Mouse (Mus musculus): ENCODE results near the gene Wwc2. TPM values are rescaled to one million over a fixed set of nuclear protein-coding genes. Genes with fewer than 3 reads are reported as not detected.
A peak's percentile ranks its signal among the peaks of the same experiment; 100 is the strongest.

Wwc2 gene
- total RNA-seq, 1 experiment, result 19.6 TPM

- Histone ChIP-seq H3K9ac (ENCODE audit: insufficient read depth, low read depth, low read length, poor library complexity, severe bottlenecking) (no peak overlapping the region), H3K27ac (ENCODE audit: insufficient read depth, low read depth, low read length, poor library complexity, severe bottlenecking) (no peak overlapping the region), H3K36me3 (ENCODE audit: control insufficient read depth, insufficient read depth, low read length, poor library complexity, severe bottlenecking) (peaks cover 29% of the 10 kb centered on the region), H3K9me3 (ENCODE audit: control insufficient read depth, insufficient read depth, low read depth, low read length) (no peaks in the 10 kb centered on the region), H3K4me3 (ENCODE audit: insufficient read depth in 1 of 2, low read depth in 1 of 2, low read length in 2 of 2, poor library complexity in 1 of 2, severe bottlenecking in 1 of 2) (no peak overlapping the region), H3K4me1 (ENCODE audit: control insufficient read depth in 2 of 2, insufficient read depth in 2 of 2, low read length in 2 of 2, poor library complexity in 1 of 2) (peaks cover 0 to 6% of the 10 kb centered on the region in 2 experiments; a peak in 2 of 4 replicates)
- TF ChIP-seq ZNF384 (IDR thresholded peaks at IDR 0.05; ENCODE audit: low read depth, low read length) (no peak), CHD2 (IDR thresholded peaks at IDR 0.05; ENCODE audit: low read depth, low read length) (no peak), MAFK (IDR thresholded peaks at IDR 0.05; ENCODE audit: insufficient read depth, low read depth, low read length) (no peak), HCFC1 (IDR thresholded peaks at IDR 0.05; ENCODE audit: borderline replicate concordance, insufficient read depth, low read length) (no peak), ZC3H11A (IDR thresholded peaks at IDR 0.05; ENCODE audit: borderline replicate concordance, low read depth, low read length) (no peak)
- in situ Hi-C loops (cut with MboI; ENCODE audit: low sequenced_read_pairs in 2 of 2, unreplicated experiment in 2 of 2), result no loop called here
- DNase-seq (ENCODE audit: low read depth, low spot score), result no peak
These were observed 144.8 kb downstream of the Wwc2 start for GRCm38 (mm10) chr8:47845956-47846355.

- Histone ChIP-seq H3K9me3 (ENCODE audit: control insufficient read depth, insufficient read depth, low read depth, low read length) (no peaks in the 10 kb centered on the region), H3K36me3 (ENCODE audit: control insufficient read depth, insufficient read depth, low read length, poor library complexity, severe bottlenecking) (peaks cover 27% of the 10 kb centered on the region), H3K4me3 (ENCODE audit: insufficient read depth in 1 of 2, low read depth in 1 of 2, low read length in 2 of 2, poor library complexity in 1 of 2, severe bottlenecking in 1 of 2) (peak overlapping the region; percentile 38 to 48; a peak in 3 of 4 replicates), H3K4me1 (ENCODE audit: control insufficient read depth in 2 of 2, insufficient read depth in 2 of 2, low read length in 2 of 2, poor library complexity in 1 of 2) (peaks cover 0 to 6% of the 10 kb centered on the region in 2 experiments; a peak in 2 of 4 replicates), H3K9ac (ENCODE audit: insufficient read depth, low read depth, low read length, poor library complexity, severe bottlenecking) (no peak overlapping the region), H3K27ac (ENCODE audit: insufficient read depth, low read depth, low read length, poor library complexity, severe bottlenecking) (no peak overlapping the region)
- no peak for DNase-seq (ENCODE audit: low read depth, low spot score)
- TF ChIP-seq ZNF384 (IDR thresholded peaks at IDR 0.05; ENCODE audit: low read depth, low read length) (no peak), HCFC1 (IDR thresholded peaks at IDR 0.05; ENCODE audit: borderline replicate concordance, insufficient read depth, low read length) (no peak), CHD2 (IDR thresholded peaks at IDR 0.05; ENCODE audit: low read depth, low read length) (no peak), MAFK (IDR thresholded peaks at IDR 0.05; ENCODE audit: insufficient read depth, low read depth, low read length) (no peak), ZC3H11A (IDR thresholded peaks at IDR 0.05; ENCODE audit: borderline replicate concordance, low read depth, low read length) (no peak)
- in situ Hi-C loops (cut with MboI; ENCODE audit: low sequenced_read_pairs in 2 of 2, unreplicated experiment in 2 of 2), result no loop called here
These were observed 147.1 kb downstream of the Wwc2 start for GRCm38 (mm10) chr8:47843651-47844050.

GRCm38 (mm10) chr8:47843063-47843462 lies 147.7 kb downstream of the Wwc2 start:
- no peak for DNase-seq (ENCODE audit: low read depth, low spot score)
- in situ Hi-C loops (cut with MboI; ENCODE audit: low sequenced_read_pairs in 2 of 2, unreplicated experiment in 2 of 2), result no loop called here
- Histone ChIP-seq H3K9me3 (ENCODE audit: control insufficient read depth, insufficient read depth, low read depth, low read length) (no peaks in the 10 kb centered on the region), H3K4me3 (ENCODE audit: insufficient read depth in 1 of 2, low read depth in 1 of 2, low read length in 2 of 2, poor library complexity in 1 of 2, severe bottlenecking in 1 of 2) (no peak overlapping the region), H3K9ac (ENCODE audit: insufficient read depth, low read depth, low read length, poor library complexity, severe bottlenecking) (no peak overlapping the region), H3K4me1 (ENCODE audit: control insufficient read depth in 2 of 2, insufficient read depth in 2 of 2, low read length in 2 of 2, poor library complexity in 1 of 2) (peaks cover 0 to 6% of the 10 kb centered on the region in 2 experiments; a peak in 2 of 4 replicates), H3K36me3 (ENCODE audit: control insufficient read depth, insufficient read depth, low read length, poor library complexity, severe bottlenecking) (peaks cover 25% of the 10 kb centered on the region), H3K27ac (ENCODE audit: insufficient read depth, low read depth, low read length, poor library complexity, severe bottlenecking) (no peak overlapping the region)
- TF ChIP-seq CHD2 (IDR thresholded peaks at IDR 0.05; ENCODE audit: low read depth, low read length) (no peak), HCFC1 (IDR thresholded peaks at IDR 0.05; ENCODE audit: borderline replicate concordance, insufficient read depth, low read length) (no peak), MAFK (IDR thresholded peaks at IDR 0.05; ENCODE audit: insufficient read depth, low read depth, low read length) (no peak), ZNF384 (IDR thresholded peaks at IDR 0.05; ENCODE audit: low read depth, low read length) (no peak), ZC3H11A (IDR thresholded peaks at IDR 0.05; ENCODE audit: borderline replicate concordance, low read depth, low read length) (no peak)

DNA sequence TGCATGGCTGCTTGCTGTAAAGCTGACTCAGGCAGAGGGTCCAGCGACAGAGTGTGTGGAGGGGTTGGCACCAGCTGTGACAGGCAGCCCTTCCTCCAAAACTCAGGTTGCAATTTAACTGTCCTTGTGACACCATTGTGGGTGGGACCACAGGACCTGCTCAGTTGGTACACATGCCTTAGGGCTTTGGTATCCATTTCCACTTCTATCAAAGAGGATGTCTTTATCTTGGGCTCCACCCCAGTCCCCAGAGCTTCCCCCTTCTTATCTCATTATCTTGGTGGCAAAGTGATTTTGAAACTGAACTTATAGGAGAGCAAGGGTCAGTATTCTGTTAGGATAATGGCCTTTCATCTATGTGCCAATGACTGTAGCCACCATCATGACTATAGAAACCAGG lies 156.8 kb downstream of the Wwc2 start:
- in situ Hi-C loops (cut with MboI; ENCODE audit: low sequenced_read_pairs in 2 of 2, unreplicated experiment in 2 of 2), result no loop called here
- TF ChIP-seq HCFC1 (IDR thresholded peaks at IDR 0.05; ENCODE audit: borderline replicate concordance, insufficient read depth, low read length) (no peak), MAFK (IDR thresholded peaks at IDR 0.05; ENCODE audit: insufficient read depth, low read depth, low read length) (no peak), ZNF384 (IDR thresholded peaks at IDR 0.05; ENCODE audit: low read depth, low read length) (no peak), ZC3H11A (IDR thresholded peaks at IDR 0.05; ENCODE audit: borderline replicate concordance, low read depth, low read length) (no peak)
- Histone ChIP-seq H3K4me3 (ENCODE audit: insufficient read depth in 1 of 2, low read depth in 1 of 2, low read length in 2 of 2, poor library complexity in 1 of 2, severe bottlenecking in 1 of 2) (no peak overlapping the region), H3K4me1 (ENCODE audit: control insufficient read depth in 2 of 2, insufficient read depth in 2 of 2, low read length in 2 of 2, poor library complexity in 1 of 2) (no peaks in the 10 kb centered on the region; a peak in 1 of 4 replicates), H3K9me3 (ENCODE audit: control insufficient read depth, insufficient read depth, low read depth, low read length) (no peaks in the 10 kb centered on the region), H3K27ac (ENCODE audit: insufficient read depth, low read depth, low read length, poor library complexity, severe bottlenecking) (no peak overlapping the region), H3K9ac (ENCODE audit: insufficient read depth, low read depth, low read length, poor library complexity, severe bottlenecking) (no peak overlapping the region), H3K36me3 (ENCODE audit: control insufficient read depth, insufficient read depth, low read length, poor library complexity, severe bottlenecking) (peaks cover 11% of the 10 kb centered on the region; the same call in 1 of the 2 replicates)
- DNase-seq (ENCODE audit: low read depth, low spot score), result no peak

GRCm38 (mm10) chr8:47832616-47833015 lies 158.1 kb downstream of the Wwc2 start:
- peaks cover 12% of the 10 kb centered on the region for H3K36me3 ChIP-seq (ENCODE audit: control insufficient read depth, insufficient read depth, low read length, poor library complexity, severe bottlenecking)
- no peaks in the 10 kb centered on the region; a peak in 1 of 4 replicates for H3K4me1 ChIP-seq (ENCODE audit: control insufficient read depth in 2 of 2, insufficient read depth in 2 of 2, low read length in 2 of 2, poor library complexity in 1 of 2)
- no peak for DNase-seq (ENCODE audit: low read depth, low spot score)
- H3K9me3 ChIP-seq (ENCODE audit: control insufficient read depth, insufficient read depth, low read depth, low read length), result no peaks in the 10 kb centered on the region
- TF ChIP-seq ZNF384 (IDR thresholded peaks at IDR 0.05; ENCODE audit: low read depth, low read length), result no peak
- TF ChIP-seq ZC3H11A (IDR thresholded peaks at IDR 0.05; ENCODE audit: borderline replicate concordance, low read depth, low read length), result no peak
- no peak for TF ChIP-seq HCFC1 (IDR thresholded peaks at IDR 0.05; ENCODE audit: borderline replicate concordance, insufficient read depth, low read length)
- TF ChIP-seq CHD2 (IDR thresholded peaks at IDR 0.05; ENCODE audit: low read depth, low read length), result no peak
- no peak for TF ChIP-seq MAFK (IDR thresholded peaks at IDR 0.05; ENCODE audit: insufficient read depth, low read depth, low read length)
- no peak overlapping the region for H3K9ac ChIP-seq (ENCODE audit: insufficient read depth, low read depth, low read length, poor library complexity, severe bottlenecking)
- H3K4me3 ChIP-seq (ENCODE audit: insufficient read depth in 1 of 2, low read depth in 1 of 2, low read length in 2 of 2, poor library complexity in 1 of 2, severe bottlenecking in 1 of 2), result no peak overlapping the region
- H3K27ac ChIP-seq (ENCODE audit: insufficient read depth, low read depth, low read length, poor library complexity, severe bottlenecking), result no peak overlapping the region
- in situ Hi-C loops (cut with MboI; ENCODE audit: low sequenced_read_pairs in 2 of 2, unreplicated experiment in 2 of 2), result no loop called here
